Mouse (Mus musculus) neutrophil, adult 5-6 weeks (primary cell): ENCODE measurements around the gene Sppl2c. TPM values are rescaled to one million over a fixed set of nuclear protein-coding genes. Genes with fewer than 3 reads are reported as not detected.

Source experiments
- ATAC-seq: fragments of 151-379, 151-347 bp; 2 replicates; pipeline ENCODE4 v1.8.0; 2017; ENCODE audit warnings: mild to moderate bottlenecking, moderate TSS enrichment; ENCODE audit not compliant: insufficient number of reproducible peaks, poor library complexity, low FRiP score, severe bottlenecking; ENCODE audit errors: extremely low read depth
- total RNA-seq: library from RNA; stranded (forward); fragments of 200-1000 nt; gene quantifications from 2 replicates; pipeline ENCODE4 v1.2.3, GENCODE M21; 2017

Gene Sppl2c
- total RNA-seq, 1 experiment from 2014 or later: not detected

DNA sequence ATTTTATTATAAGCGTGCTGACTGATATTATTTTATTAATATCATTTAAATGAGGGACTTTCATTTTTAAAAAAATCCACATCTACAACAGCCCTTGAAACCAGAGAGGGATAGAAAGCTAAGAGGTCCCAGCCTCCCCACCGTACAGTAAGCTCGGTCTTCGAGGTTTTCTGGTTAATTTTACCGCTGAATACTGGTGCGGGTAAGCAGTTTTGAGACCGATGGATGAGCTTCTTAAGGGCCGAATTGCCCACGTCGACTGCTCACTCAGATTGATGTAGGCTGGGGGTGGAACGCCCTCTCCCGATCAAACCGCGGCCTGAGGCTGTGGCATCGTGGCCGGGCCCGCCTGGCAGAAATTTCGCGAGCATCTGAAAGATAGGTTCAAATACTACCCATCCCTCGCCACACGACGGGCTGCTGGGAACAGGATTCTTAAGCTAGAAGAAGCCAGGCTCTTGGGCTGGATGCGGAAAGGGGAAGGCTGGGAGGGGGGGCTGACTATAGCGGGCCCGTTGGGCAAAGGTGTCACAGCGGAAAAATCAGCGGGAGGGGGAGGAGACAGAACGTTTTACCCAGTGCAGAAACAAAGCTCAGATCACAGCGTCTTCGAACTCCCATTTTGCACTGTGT, 47.6 kb downstream of the Sppl2c start:
- no peak for ATAC-seq

DNA sequence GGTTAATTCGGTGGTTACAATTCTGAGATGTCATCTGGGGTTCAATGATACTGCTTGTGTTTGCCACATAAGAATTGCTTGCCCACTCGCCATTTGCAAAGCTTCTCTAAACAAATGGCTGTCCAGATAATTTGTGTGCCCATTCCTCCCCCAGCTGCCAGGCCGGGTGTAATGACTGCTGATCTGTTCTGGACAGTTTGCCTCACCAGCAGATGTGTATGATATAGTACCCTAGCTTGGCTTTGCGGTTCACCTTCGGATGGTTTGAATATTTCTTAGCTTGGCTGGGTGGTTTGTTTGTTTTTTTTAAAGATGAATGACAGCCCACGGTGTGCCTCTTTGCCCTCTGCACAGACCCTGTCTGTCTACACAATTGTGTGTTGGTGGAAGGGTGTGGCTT, 48.6 kb downstream of the Sppl2c start:
- no peak for ATAC-seq

- no peak for ATAC-seq
Observed at GRCm38 (mm10) chr11:104235881-104236280, 49.8 kb downstream of the Sppl2c start.

DNA sequence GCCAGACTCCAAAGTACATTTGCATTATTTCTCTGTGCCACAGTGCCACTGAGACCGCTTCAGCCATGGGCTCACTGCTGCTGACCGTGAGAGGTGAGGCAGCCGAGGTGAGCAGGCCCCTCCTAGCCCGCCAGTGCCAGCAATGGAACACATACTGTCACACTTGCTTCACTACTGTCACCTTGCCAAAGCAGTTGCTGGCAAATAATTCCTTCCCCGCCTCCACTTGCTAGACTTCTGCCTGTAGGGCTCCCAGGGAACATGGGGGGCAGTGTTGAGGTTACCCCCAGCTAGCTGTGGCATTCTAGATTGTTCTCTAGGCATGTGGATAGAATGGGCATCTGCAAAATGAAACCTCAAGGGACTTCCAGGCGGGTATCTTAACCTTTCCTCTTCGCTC, 51.1 kb downstream of the Sppl2c start:
- no peak for ATAC-seq

GRCm38 (mm10) chr11:104237958-104238747, 52.0 kb downstream of the Sppl2c start:
- ATAC-seq: no peak

Other genes with a start within 250 kb of the Sppl2c start
- gene Nsf, start 232.3 kb upstream of the Sppl2c start, total RNA-seq: 89.7 and 114 TPM in 2 replicates
- gene Arf2, start 219.6 kb upstream of the Sppl2c start, total RNA-seq: 39.2 and 40.8 TPM in 2 replicates
- not detected in 2 replicates for gene Crhr1, start 53.5 kb upstream of the Sppl2c start, total RNA-seq
- 0.12 TPM in 2 replicates for gene Mapt, start 45.1 kb downstream of the Sppl2c start, total RNA-seq